Mouse (Mus musculus) frontal cortex, adult 2 months (tissue): ENCODE data around the gene Ccdc60. TPM values are rescaled to one million over a fixed set of nuclear protein-coding genes. Genes with fewer than 3 reads are reported as not detected.
"Not testable (repeated sequence)": the region's sequence is repeated elsewhere in the genome, so short reads cannot be mapped to it uniquely, and the experiment has no call there.

Source experiments
- DNase-seq, 2 experiments: peaks; one replicate each; pipeline ENCODE4 v3.0.0; 2022; ENCODE audit warnings: low spot score in 1 of 2; ENCODE audit errors: extremely low spot score in 1 of 2
- polyA plus RNA-seq: library from polyadenylated mRNA; depleted of rRNA; stranded (reverse); fragments of >200 nt; gene quantifications from 2 replicates; pipeline ENCODE4 v1.2.3, GENCODE M21; 2012; rRNA removed

Gene Ccdc60
- 0.60 and 0.67 TPM in 2 replicates for polyA plus RNA-seq

DNA sequence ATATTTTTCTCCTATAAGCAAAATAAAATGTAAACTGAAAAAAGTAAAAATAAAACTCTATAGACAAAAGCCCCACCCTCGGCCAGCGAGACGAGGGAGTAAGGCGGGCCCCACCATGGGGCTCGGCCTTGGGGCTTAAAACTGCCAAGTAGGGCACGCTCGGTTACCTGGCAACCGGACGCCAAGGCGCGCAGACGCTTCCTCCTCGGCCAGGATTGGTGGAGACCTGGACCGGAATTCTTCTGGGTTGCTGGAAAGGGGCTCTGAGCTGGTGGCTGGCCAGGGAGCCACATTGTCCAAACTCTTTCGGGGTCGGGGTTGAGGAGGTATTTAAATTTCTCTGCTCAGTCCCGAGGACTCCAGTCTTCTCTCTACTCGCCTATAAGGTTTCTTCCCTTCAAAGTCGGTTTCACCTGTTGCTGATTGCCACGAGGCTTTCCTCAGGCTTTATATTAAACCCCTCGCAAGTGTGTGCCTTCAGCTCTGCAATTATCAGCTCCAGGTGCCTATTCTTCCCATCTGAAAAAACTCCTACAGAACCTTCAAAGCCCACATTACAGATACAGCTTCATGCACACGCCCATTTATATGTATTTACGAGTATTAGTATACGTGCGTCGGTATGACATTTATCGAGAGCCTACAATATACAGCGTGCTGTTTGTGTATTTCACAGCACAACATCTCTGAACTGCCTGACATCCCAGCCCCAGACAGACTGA, at the start of gene Ccdc60:
Ccdc60 (minus strand) TSS at position 137 of the 722 bp plus-strand sequence.
- DNase-seq: no peak

DNA sequence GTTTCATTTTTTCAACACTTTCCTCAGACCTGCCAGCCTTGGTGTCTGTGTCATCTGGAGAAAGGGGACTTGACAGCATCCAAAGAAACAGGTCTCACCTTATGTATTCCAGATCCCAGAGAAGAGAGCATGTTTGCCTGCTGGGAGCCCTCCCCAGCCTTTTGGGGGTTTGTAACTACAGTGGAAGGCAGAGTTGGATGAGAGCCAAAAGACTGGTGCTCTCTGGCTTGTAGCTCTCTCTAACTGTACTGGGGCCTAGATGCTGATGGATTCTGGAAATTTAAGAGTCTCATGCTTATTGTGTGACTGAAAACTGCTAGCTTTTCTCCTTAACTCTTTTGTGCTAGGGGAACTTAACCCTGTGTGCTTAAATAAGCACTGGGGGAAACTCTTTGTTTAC, 47.4 kb upstream of the Ccdc60 start:
- DNase-seq: no peak

DNA sequence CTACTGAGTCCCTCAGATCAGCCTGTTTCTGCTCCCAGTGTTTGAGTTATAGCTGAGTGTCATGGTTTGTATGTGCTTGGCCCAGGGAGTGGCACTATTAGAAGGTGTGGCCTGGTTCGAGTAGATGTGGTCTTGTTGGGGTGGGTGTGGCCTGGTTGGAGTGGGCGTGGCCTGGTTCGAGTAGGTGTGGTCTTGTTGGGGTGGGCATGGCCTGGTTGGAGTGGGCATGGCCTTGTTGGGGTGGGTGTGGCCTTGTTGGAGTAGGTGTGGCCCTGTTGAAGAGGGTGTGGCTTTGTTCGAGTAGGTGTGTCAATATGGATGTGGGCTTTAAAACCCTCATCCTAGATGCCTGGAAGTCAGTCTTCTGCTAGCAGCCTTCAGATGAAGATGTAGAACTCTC, 40.1 kb upstream of the Ccdc60 start:
- no peak for DNase-seq

DNA sequence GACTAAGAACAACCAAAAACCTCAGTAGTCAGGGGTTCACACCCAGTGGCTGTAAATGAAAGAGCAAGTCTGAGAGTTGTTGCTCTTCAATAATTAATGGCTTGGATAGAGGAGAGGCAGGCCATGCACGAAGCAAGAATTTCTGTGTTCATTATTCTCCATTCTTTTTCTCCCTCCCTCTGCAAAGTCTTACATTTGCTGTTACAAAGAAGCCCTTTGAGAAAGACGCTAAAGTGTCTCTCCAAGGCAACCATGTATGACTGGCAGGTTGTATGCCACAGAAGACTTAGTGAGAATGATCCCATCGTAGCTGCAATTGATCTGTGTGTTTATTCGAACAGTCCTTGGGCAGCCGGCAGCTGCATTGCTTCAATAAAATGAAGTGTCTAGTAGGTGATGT, 34.6 kb upstream of the Ccdc60 start:
- DNase-seq: no peak

DNA sequence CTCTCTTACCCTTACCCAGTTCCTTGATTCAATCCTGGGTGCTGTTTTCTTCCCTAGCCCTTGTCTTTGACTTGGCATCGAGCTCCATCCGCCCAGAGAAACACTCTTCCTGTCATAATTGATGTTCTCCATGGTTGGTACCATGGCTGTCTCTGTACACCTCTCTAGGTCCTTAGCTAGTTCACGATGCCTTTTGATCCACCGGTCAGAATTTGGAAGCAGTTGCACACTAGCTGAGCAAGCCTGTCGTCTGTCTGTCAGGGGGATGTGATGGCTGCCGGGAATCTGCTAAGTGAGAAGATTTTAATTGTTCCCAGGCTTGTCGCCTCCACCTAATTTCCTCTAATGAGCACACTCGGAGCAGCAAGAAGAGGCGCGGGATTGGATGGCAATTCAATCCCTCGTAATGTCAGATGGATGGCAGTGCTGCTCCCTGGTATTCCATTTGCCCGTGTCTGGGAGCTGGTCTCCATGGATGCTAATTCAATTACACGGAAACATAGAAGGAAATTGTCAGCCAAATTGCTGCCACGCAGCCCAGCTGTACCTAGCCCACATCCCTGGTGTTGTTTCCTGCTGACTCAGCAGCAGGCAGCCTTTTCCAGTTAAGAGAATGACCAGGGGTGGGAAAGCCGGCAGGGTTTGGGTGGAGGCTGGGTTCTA, 33.7 kb upstream of the Ccdc60 start:
- DNase-seq: peak in 1 of 2 experiments; percentile 27

DNA sequence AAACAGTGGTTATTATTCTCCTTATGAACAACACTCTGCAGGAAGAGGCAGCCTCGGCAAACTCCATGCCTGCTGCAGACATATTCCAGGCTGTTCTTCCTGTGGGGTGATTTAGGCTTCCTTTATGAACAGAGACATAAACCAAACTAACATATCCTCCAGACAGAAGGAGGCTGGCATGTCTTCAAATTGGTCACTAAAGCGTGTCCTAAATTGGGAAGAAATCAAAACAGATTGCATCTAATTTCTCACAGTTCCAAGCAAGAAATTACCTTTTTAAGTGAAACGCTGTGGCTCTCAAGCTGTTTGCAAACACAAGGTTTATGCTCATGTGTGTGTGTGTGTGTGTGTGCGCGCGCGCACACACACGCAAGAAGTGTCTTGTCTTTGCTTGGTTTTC, 24.9 kb upstream of the Ccdc60 start:
- DNase-seq: no peak

DNA sequence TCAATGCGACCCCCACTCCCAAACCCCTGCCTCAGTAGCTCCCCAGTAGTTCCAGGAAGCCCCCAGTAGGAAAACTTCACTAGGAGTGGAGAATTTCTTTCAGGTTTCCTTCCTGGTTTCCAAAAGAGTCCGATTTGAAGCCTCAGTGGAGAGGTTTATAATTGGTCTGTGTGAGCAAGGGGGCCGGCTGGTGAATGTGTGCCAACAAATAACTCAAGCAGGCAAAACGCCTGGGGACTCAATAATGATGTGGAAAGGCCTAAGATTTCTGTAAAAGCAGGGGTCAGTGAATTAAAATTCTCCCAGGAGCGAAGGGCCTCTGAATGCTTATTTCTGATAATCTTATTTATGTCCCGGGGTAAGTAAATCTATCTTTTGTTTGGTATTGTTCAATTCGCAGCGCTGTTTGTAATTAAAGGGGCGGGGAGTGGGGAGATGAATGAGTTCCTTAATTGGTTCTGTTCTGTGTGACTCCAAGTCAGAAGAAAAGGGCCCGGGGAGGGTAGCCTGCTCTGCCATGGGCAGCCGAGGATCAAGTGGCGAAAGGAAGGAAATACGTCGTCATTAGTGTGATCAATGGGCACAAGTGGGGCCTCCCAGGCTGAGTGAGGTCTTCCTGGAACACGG, 23.4 kb upstream of the Ccdc60 start:
- DNase-seq: no peak

DNA sequence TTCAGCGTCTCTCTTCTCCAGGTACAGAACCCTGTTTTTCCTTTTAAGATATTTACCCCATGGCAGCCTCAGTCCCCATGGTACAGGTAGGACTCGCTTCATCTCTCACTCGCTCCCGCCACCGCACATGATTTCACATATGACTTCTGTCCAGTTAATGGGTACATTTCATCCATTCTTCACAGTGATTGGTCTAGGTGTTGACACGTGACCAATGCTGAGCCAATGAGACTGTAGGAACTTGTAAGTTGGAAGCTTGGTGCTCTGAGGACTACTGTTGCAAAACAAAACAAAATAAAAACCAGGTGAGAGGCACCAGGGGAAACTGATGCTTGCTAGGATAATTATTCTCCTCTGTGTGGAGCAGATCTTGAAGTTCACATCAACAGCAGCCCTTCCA, 22.9 kb upstream of the Ccdc60 start:
- no peak for DNase-seq

DNA sequence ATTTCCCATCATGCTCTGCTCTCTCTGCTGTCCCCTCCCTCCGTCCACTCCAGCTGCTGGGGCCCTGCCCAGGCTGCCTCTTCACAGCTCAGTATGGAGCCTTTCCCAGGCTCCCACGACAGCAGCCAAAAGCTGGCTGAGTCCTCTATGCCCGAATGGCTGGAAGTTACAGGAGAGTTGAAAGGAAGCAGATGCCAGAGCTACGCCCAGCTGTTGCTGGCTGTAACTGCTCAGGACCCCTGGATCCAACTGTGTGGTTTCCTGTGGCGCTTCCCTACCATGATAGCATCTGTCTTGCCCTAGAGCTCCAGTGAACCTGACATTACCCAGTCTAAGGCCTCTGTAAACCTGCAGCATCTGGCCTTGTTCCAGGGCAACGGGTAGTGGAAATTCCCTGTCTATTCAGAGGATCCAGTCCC, 20.6 kb upstream of the Ccdc60 start:
- no peak for DNase-seq

DNA sequence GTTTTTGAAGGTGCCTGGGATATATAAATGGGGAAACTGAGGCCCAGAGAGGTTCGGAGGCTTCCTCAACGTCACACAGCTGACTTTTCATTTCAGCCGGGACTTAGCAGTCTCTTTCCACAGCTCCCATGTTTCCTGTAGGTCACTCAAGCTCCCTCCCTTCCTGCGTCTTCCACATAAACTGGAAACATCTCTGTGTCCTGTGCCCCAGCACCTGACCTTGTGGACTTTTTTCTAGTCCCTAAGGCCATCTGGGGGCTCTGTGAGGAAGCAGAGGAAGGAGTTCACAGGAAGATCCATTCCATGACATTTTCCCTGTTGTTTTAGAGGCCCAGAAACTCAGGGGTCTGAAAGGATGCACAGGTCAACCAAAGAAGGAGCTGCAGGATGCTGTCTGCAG, 16.8 kb upstream of the Ccdc60 start:
- no peak for DNase-seq

DNA sequence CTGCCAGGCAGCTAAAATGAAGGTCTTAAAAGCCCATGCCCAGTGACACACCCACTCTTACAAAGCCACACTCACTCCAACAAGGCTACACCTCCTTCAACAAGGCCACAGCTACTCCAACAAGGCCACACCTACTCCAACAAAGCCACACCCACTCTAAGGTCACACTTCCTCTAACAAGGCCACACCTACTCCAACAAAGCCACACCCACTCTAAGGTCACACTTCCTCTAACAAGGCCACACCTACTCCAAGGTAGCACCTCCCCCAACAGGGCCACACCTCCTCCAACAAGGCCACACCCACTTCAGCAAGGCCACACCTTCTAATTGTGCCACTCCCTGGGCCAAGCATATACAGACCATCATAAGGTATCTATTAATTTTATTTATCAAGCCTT, 16.4 kb upstream of the Ccdc60 start:
- DNase-seq: not testable (repeated sequence)

DNA sequence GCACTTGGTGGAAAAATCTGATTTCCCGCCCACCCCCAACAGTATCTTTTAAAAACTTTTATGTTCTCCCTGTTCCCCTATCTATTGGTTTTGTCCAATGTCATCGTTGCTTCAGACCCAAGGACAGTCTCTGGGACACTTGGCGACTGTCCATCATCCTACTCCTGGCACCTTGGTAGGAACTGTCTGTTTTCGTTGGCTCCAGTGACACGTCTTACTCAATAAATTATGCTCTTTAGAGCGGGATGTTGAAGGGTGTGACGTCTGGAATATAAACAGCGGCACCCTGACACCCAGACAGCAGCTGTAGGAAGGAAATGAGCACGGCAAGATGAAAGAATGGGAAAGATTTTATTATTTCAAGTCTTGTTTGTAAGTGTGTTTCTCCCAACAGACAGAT, 12.2 kb upstream of the Ccdc60 start:
- DNase-seq: no peak

DNA sequence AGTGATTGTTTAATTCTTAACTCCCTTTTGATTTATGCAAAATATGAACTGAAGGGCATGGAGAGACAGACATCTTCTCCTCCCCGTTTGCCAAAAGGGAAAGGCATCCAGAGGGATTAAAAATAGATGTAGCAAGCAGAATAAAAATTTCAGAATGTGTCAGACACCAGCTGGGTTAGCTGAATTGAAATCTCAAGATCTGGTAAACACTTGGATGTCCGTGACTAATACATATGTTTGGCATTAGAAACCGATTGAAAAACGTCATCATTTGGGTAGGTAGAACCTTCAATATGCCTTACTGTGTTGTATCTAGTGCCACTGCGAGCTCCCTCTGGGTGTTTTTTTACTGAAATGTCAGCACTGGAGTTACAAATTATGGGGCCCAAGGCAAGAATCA, 4.7 kb upstream of the Ccdc60 start:
- DNase-seq: peak in 1 of 2 experiments; percentile 38

DNA sequence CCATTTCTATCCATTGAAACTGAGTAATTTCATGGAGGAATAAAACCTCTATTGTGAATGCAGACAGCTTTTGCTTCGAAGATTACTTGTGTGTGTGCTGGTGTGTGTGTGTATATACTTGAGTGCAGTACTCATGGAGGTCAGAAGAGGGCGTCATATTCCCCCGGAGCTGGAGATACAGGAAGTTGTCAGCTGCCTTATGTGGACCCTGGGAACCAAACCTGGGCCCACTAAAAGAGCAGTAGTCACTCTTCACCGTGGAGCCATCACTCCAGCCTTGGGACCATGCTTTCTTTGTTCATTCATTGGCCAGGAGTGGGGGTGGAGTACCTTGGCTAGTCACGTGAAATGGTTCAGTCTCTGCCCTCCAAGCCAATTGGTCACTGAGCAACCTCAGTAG, 1.8 kb upstream of the Ccdc60 start:
- DNase-seq: no peak

DNA sequence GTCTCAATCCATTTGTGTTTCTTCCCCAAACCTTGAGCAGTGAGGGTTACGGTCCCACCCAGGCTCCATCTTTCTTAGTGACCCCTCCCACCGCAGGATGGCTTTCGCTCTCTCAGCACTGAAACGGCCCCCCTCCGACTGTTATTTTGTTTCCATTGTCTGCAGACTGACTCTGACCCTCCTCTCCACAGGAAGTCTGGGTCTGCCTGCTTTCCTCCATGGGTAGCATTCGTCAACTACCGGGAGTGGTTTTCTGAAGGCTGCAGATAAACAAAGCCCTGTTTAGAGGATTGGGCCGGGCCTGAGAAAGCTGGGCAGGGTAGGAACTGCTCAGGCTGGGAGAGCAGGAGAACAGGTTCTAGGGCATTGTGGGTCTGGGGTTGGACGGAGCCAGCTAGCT, 1.1 kb upstream of the Ccdc60 start:
- no peak for DNase-seq

DNA sequence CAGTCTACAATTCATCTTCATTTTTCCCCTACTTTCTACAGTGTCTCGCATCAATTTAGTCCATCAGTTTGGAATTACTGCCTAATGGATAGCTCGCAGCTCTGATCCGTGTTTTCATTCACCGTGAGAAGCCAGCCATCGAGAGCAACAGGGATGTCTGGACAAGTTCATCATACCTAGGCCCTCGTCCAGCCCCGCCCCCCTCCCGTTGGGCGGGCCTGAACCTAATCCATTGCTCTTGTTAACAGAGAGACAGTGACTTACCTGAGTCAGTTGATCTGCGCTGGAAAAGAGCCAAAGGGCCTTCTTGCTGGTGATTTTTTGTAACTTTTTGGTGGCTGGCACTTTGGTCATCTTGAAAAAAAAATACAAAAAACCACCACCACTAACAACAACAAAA, 602 bp downstream of the Ccdc60 start:
- DNase-seq: no peak

DNA sequence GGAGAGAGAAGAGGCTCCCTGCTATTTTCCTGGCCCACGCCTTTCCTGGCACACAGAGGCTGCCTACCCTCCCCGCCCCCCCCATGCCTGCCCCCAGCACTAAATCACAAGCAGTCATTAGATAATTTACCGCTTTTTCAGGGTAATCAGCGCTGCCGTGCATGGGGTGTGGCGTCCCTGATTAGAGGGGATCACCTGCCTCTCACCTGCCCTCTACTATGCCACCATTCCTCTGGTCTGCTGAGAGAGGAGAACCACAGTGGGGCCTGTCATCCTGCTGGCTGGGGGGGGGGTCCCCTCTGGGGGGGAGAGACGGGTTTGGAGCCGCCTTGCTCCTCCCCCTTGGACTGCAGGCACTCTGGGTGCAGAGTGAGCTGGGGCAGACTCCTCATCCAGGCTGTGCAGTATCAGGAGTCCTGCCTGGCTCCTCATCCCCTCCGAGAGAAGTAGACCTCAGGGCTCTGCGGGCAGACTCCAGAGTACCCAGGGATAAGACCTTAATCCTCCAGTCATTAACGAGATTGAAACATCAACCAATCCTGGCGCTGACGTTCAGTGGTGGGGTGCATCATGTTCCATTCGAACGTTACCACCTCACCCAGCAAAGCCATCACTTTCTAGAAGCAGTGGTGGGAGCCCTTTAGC, 3.1 kb downstream of the Ccdc60 start:
- DNase-seq: no peak

DNA sequence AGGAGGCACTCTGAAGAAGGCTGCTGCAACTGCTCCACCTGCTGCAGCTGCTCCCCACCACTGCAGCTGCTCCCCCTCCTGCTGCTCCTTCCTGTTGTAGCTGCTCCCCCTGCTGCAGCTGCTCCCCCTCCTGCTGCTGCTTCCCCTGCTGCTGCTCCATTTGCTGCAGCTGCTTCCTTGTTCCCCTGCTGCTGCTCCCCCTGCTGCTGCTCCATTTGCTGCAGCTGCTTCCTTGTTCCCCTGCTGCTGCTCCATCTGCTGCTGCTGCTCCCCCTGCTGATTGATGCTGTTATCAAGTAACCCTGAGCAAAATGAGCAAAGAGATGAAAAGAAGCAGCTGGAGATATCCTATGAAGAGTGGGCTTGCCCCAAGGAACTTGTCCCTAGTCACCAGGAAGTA, 8.3 kb downstream of the Ccdc60 start:
- DNase-seq: no peak

DNA sequence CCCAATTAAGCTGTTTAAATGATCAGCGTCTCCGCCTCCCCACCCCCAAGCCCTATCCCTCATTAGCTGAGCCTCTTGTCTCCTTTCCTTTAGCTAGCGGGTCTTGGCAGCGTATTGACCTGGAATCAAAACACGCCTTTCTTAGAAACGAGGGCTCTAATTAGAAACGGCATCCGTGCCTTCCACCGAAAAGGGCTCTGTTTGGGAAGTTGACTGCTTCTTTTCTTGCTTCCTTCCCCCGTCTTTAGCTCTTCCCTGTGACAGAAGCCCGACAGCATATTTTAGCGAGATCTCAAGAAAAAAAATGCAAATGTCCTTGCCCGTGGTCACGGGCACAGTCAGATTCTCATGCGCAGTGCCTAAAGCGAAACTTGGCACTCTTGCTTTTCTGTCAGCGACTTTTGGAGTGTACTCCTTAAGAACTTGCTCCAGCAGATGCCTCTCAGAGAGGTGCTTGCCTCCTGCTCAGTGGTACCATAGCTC, 10.3 kb downstream of the Ccdc60 start:
- DNase-seq: peak; percentile 39 to 53

DNA sequence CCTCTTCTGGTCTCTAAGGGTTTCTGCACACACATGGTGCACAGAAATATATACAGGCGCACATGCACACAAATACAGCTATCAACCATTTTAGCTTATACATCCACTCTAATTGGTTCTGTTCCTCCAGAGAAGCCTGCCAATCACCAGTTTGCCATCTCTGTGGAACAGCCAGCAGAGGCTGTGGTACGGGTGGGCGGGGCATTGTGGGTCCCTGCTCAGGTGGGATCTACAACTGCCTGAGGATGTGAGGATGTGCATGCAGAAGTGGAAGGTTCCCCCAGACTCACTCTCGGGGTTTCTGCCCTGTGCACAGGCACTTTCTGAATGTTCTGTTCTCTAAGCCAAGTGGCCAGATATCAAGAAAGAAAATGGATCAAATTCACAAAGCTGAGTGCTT, 10.8 kb downstream of the Ccdc60 start:
- no peak for DNase-seq

DNA sequence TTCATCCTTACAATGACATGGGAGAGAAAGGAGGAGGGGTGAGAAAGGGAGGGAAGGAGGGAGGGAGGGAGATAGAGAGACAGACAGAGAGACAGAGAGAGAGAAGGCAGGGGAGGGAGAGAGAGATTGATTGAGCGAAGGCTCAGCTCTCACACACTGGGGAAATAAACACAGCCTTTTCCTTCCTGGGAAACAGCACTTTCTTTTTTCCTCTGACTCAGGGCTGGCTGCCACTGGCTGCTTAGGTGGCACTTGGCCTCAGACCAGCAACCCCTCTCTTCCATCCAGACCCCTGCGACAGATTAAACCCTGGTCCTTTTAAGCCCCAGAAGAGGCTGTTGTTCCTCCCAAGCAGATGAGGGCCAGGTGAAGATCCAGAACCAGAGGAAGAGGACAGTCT, 14.0 kb downstream of the Ccdc60 start:
- DNase-seq: no peak
